Mouse (Mus musculus) cortical plate, adult 2 months (tissue): ENCODE results near the gene Nme2.

Source experiments
- CTCF ChIP-seq: fragments of 200-500 bp; IDR thresholded peaks from 2 replicates; pipeline ENCODE4 v1.5.1; 2011; ENCODE audit warnings: mild to moderate bottlenecking, control low read depth, low read length; ENCODE audit not compliant: insufficient read depth; ENCODE audit errors: extremely low read depth
- POLR2A ChIP-seq: fragments of 200-500 bp; IDR thresholded peaks from 2 replicates; pipeline ENCODE4 v1.6.1; 2011; ENCODE audit warnings: mild to moderate bottlenecking, low read length, control low read depth; ENCODE audit not compliant: insufficient read depth; ENCODE audit errors: extremely low read depth

DNA sequence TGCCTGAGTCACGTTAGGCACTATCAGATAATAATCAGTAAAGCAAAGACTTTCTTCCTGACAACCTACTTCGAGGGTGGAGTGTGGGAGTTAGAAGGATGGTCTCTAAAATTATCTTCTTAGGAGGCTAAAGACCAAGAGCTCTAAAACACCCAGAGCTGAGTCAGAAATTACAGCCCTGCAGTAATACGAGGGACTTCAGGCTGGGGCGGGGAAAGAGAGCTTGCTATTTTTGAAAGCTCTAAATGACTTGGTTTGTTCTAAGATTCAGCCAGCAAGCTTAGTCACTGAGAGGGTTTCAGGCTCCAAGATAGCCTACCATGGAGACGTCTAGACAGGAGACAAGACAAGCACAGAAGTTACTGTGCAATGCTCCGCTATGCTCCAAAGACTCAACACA lies 9.3 kb upstream of the Nme2 start:
- TF ChIP-seq CTCF, result no peak
- TF ChIP-seq POLR2A, result no peak
